Comparison of ENCODE assay signal across 9 mouse cellular contexts in genomic region chr12:83277537-83278441, GRCm38 (mm10).
DNase-seq lines count a peak whose midpoint lies in the region; ATAC-seq lines count a peak whose summit lies in the region.
"Had no signal": no experiment of that assay in that cellular context is flagged by ENCODE, and none has a peak within 500 bp of the region (broad histone marks: within the 10 kb centered on the region; RNA-seq: fewer than 3 reads in every experiment).

No protein-coding gene starts in this region.

- H3K9ac ChIP-seq in midbrain, embryonic 16.5 days (ENCODE audit: low read depth, low read length): peak overlapping the region; percentile 39; the same call in 1 of the 2 replicates
- H3K9ac ChIP-seq: embryonic facial prominence, embryonic 13.5 days had no signal

- no peaks in the 10 kb centered on the region for H3K27me3 ChIP-seq in midbrain, embryonic 16.5 days (ENCODE audit: control insufficient read depth, insufficient read depth, low read depth, low read length)
- H3K27me3 ChIP-seq: embryonic facial prominence, embryonic 13.5 days had no signal

- DNase-seq in kidney, postnatal 4 days: peak; percentile 15 to 39
- no peak for DNase-seq in kidney, adult 9 months
- peak; percentile 91 for DNase-seq in cerebellum, adult 9-10 months
- DNase-seq in gastrocnemius, postnatal 25 days: peak; percentile 56
- no peak for DNase-seq in urinary bladder, postnatal 10 days (ENCODE audit: low spot score)
- DNase-seq in thymus, postnatal 36 days: no peak

- H3K4me3 ChIP-seq in midbrain, embryonic 16.5 days (ENCODE audit: low read depth, low read length): no peak overlapping the region
- H3K4me3 ChIP-seq: embryonic facial prominence, embryonic 13.5 days had no signal

- H3K4me2 ChIP-seq in midbrain, embryonic 16.5 days (ENCODE audit: low read length): no peak overlapping the region
- H3K4me2 ChIP-seq: embryonic facial prominence, embryonic 13.5 days had no signal

- no peaks in the 10 kb centered on the region for H3K9me3 ChIP-seq in midbrain, embryonic 16.5 days (replicated peaks; ENCODE audit: control insufficient read depth, low read length, poor library complexity, severe bottlenecking)
- H3K9me3 ChIP-seq: embryonic facial prominence, embryonic 13.5 days had no signal

- H3K27ac ChIP-seq in midbrain, embryonic 16.5 days (ENCODE audit: low read length): peak overlapping the region; percentile 82
- H3K27ac ChIP-seq: embryonic facial prominence, embryonic 13.5 days had no signal

- no peaks in the 10 kb centered on the region for H3K36me3 ChIP-seq in midbrain, embryonic 16.5 days (ENCODE audit: control insufficient read depth, insufficient read depth, low read length)
- H3K36me3 ChIP-seq: embryonic facial prominence, embryonic 13.5 days had no signal

- peaks cover 29% of the 10 kb centered on the region for H3K4me1 ChIP-seq in midbrain, embryonic 16.5 days (ENCODE audit: control insufficient read depth, insufficient read depth, low read length)
- H3K4me1 ChIP-seq: embryonic facial prominence, embryonic 13.5 days had no signal

- ATAC-seq in midbrain, embryonic 16.5 days: peak; percentile 88
- ATAC-seq in granulocyte monocyte progenitor cell, adult 5-6 weeks (replicated peaks; ENCODE audit: poor library complexity, severe bottlenecking): no peak

- 32% methylated on average over 11 of the region's 11 CpGs for WGBS in midbrain, embryonic 16.5 days

Comparison
In these comparisons a context has a peak if more than half of its experiments do, and no peak if none do; other contexts are left out.
1. DNase-seq: peak in kidney, postnatal 4 days (2 of 2), cerebellum, adult 9-10 months (single experiment) and gastrocnemius, postnatal 25 days (single experiment); none in kidney, adult 9 months (single experiment), urinary bladder, postnatal 10 days (single experiment) and thymus, postnatal 36 days (0 of 2).